Mouse (Mus musculus): Measurements from ENCODE around the gene Rab8b. TPM values are rescaled to one million over a fixed set of nuclear protein-coding genes. Genes with fewer than 3 reads are reported as not detected.

The Rab8b gene
- polyA plus RNA-seq, 1 experiment from 2014 or later, result 10.7 TPM

DNA sequence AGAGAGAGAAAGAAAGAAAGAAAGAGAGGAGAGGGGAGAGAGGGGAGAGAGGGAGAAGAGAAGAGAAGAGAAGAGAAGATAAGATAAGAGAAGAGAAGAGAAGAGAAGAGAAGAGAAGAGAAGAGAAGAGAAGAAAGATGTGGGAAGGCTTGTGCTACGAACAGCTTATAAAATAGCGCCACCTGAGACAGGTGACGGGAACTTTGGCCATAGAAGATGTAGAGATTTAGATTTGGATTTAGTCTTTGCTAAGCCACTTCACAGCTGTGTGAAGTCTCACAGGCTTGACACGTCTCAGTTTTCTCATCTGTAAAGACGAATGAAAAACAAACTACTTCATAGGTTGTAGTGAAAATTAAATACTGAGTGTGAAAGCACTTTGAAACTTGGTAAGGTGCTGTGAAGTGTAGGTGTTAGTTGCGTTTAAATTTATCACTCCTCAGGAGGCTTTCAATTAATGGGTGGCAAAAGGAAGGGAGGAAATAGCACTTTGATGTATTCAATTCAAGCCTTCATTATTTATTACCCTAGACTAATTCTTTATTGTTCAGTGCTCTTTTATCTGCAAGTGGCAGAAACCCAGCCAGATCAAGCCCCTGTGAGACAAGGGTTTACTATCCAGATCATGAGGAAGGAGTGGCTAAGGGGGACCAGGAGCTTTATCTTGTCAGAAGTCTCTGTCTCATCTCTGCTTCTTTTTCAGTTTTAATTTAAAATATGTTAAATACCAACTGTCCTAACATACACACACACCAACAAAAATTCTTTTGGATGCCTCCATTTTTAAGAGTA lies 1.2 kb upstream of the Rab8b start:
- Histone ChIP-seq H3K27me3 (ENCODE audit: insufficient read depth, low read length) (no peaks in the 10 kb centered on the region), H3K9ac (replicated peaks) (no peak overlapping the region), H3K4me3 (ENCODE audit: low read depth, low read length) (0 out of 2 replicates have a peak overlapping the region, but pooled peaks have one; percentile 18), H3K4me1 (ENCODE audit: insufficient read depth) (peaks cover 24% of the 10 kb centered on the region), H3K36me3 (replicated peaks; ENCODE audit: insufficient read depth, low read length) (no peaks in the 10 kb centered on the region), H3K4me2 (ENCODE audit: low read depth, low read length) (peak overlapping the region; percentile 97; the same call in 1 of the 2 replicates), H3K27ac (ENCODE audit: low read depth) (no peak overlapping the region), H3K9me3 (ENCODE audit: low read length) (no peaks in the 10 kb centered on the region)
- no peak for DNase-seq
- no peak for ATAC-seq
- TF ChIP-seq EP300 (IDR thresholded peaks at IDR 0.05; ENCODE audit: low read depth), result no peak
- peak; percentile 45; the same call in 1 of the 2 replicates for TF ChIP-seq CTCF (IDR thresholded peaks at IDR 0.05; ENCODE audit: low read depth)
- 12% methylated on average over 6 of the region's 6 CpGs for WGBS (ENCODE audit: insufficient replicate concordance)

- no peaks in the 10 kb centered on the region for H3K36me3 ChIP-seq (replicated peaks; ENCODE audit: insufficient read depth, low read length)
- ATAC-seq, result no peak
- no peaks in the 10 kb centered on the region for H3K27me3 ChIP-seq (ENCODE audit: insufficient read depth, low read length)
- TF ChIP-seq EP300 (IDR thresholded peaks at IDR 0.05; ENCODE audit: low read depth), result no peak
- TF ChIP-seq CTCF (IDR thresholded peaks at IDR 0.05; ENCODE audit: low read depth), result no peak
- WGBS (ENCODE audit: insufficient replicate concordance), result 3% methylated on average over 14 of the region's 14 CpGs
- no peak for DNase-seq
- peak overlapping the region; percentile 53 for H3K9ac ChIP-seq (replicated peaks)
- peaks cover 30% of the 10 kb centered on the region for H3K4me1 ChIP-seq (ENCODE audit: insufficient read depth)
- no peak overlapping the region for H3K27ac ChIP-seq (ENCODE audit: low read depth)
- H3K9me3 ChIP-seq (ENCODE audit: low read length), result no peaks in the 10 kb centered on the region
- H3K4me3 ChIP-seq (ENCODE audit: low read depth, low read length), result peak overlapping the region; percentile 97
- H3K4me2 ChIP-seq (ENCODE audit: low read depth, low read length), result peak overlapping the region; percentile 97
Measured at GRCm38 (mm10) chr9:66919981-66920380, 494 bp upstream of the Rab8b start.

GRCm38 (mm10) chr9:66918672-66919330 lies 686 bp downstream of the Rab8b start:
- Histone ChIP-seq H3K9ac (replicated peaks) (peak overlapping the region; percentile 96), H3K27ac (ENCODE audit: low read depth) (peak overlapping the region; percentile 96), H3K9me3 (ENCODE audit: low read length) (no peaks in the 10 kb centered on the region), H3K27me3 (ENCODE audit: insufficient read depth, low read length) (no peaks in the 10 kb centered on the region), H3K4me2 (ENCODE audit: low read depth, low read length) (peak overlapping the region; percentile 97), H3K4me3 (ENCODE audit: low read depth, low read length) (peak overlapping the region; percentile 97), H3K36me3 (replicated peaks; ENCODE audit: insufficient read depth, low read length) (no peaks in the 10 kb centered on the region), H3K4me1 (ENCODE audit: insufficient read depth) (peaks cover 42% of the 10 kb centered on the region)
- DNase-seq, result no peak
- no peak for ATAC-seq
- no peak for TF ChIP-seq CTCF (IDR thresholded peaks at IDR 0.05; ENCODE audit: low read depth)
- no peak for TF ChIP-seq EP300 (IDR thresholded peaks at IDR 0.05; ENCODE audit: low read depth)
- 3% methylated on average over 27 of the region's 27 CpGs for WGBS (ENCODE audit: insufficient replicate concordance)

DNA sequence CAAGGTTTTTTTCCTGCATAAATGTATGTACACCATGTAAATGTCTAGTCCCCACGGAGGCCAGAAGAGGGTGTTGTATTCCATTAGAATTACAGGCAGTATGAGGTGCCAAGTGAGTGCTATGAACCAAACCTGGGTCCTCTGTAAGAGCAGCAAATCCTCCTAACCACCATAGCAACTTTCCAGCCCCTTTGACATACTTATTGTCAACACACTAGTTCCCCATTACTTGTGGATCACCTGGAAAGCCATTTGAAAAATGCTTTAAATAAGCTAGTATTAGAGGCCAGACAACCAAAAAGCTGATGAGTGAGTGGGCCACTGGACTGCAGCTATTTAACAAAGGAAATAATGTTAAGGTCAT lies 1.6 kb downstream of the Rab8b start:
- WGBS (ENCODE audit: insufficient replicate concordance), result 69% methylated on average over 1 of the region's 1 CpGs
- no peak for ATAC-seq
- peak overlapping the region; percentile 97 for H3K4me3 ChIP-seq (ENCODE audit: low read depth, low read length)
- TF ChIP-seq CTCF (IDR thresholded peaks at IDR 0.05; ENCODE audit: low read depth) (no peak), EP300 (IDR thresholded peaks at IDR 0.05; ENCODE audit: low read depth) (no peak)
- peak overlapping the region; percentile 16; the same call in 1 of the 2 replicates for H3K9ac ChIP-seq (replicated peaks)
- peaks cover 48% of the 10 kb centered on the region for H3K4me1 ChIP-seq (ENCODE audit: insufficient read depth)
- peak overlapping the region; percentile 97 for H3K4me2 ChIP-seq (ENCODE audit: low read depth, low read length)
- no peaks in the 10 kb centered on the region for H3K27me3 ChIP-seq (ENCODE audit: insufficient read depth, low read length)
- no peak for DNase-seq
- peak overlapping the region; percentile 96; the same call in 1 of the 2 replicates for H3K27ac ChIP-seq (ENCODE audit: low read depth)
- H3K9me3 ChIP-seq (ENCODE audit: low read length), result no peaks in the 10 kb centered on the region
- H3K36me3 ChIP-seq (replicated peaks; ENCODE audit: insufficient read depth, low read length), result 0 out of 2 replicates have a peak, but pooled peaks cover 1% of the 10 kb centered on the region

GRCm38 (mm10) chr9:66917216-66917891 lies 2.1 kb downstream of the Rab8b start:
- Histone ChIP-seq H3K4me3 (ENCODE audit: low read depth, low read length) (peak overlapping the region; percentile 97), H3K4me2 (ENCODE audit: low read depth, low read length) (peak overlapping the region; percentile 97), H3K27me3 (ENCODE audit: insufficient read depth, low read length) (no peaks in the 10 kb centered on the region), H3K4me1 (ENCODE audit: insufficient read depth) (peaks cover 50% of the 10 kb centered on the region), H3K9ac (replicated peaks) (peak overlapping the region; percentile 16; the same call in 1 of the 2 replicates), H3K36me3 (replicated peaks; ENCODE audit: insufficient read depth, low read length) (0 out of 2 replicates have a peak, but pooled peaks cover 4% of the 10 kb centered on the region), H3K27ac (ENCODE audit: low read depth) (peak overlapping the region; percentile 96), H3K9me3 (ENCODE audit: low read length) (no peaks in the 10 kb centered on the region)
- no peak for TF ChIP-seq CTCF (IDR thresholded peaks at IDR 0.05; ENCODE audit: low read depth)
- no peak for TF ChIP-seq EP300 (IDR thresholded peaks at IDR 0.05; ENCODE audit: low read depth)
- ATAC-seq, result no peak
- no peak for DNase-seq
- 56% methylated on average over 8 of the region's 8 CpGs for WGBS (ENCODE audit: insufficient replicate concordance)
